Mouse (Mus musculus): ENCODE measurements at regions not wholly inside any gene's neighbourhood (a gene's known extent, or its start where the extent isn't known, plus 50 kb on each side); places are given as distances from the start of the nearest gene placed in this dataset.

DNA sequence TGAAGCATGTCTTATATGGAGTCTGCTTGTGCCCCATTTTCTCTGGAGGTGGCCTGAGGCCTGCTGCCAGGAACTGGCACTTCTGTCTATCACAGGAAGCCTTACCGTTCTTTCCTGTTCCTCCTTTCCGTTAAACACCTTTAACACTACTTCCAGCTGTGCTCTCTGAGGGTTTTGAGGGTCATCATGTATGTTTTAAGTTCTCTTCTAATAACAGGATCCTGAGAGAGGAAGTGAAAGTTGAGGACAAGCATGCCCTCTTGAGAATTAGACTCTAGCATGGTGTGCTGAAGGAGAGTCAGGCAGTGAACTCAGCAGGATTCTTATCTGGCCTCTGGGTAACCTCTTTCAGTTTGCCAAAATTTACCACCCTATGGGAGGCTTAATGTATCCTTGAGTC is 418.0 kb upstream of the 9430069I07Rik start:
- in situ Hi-C loops (cut with MseI, MboI) = no loop called here

DNA sequence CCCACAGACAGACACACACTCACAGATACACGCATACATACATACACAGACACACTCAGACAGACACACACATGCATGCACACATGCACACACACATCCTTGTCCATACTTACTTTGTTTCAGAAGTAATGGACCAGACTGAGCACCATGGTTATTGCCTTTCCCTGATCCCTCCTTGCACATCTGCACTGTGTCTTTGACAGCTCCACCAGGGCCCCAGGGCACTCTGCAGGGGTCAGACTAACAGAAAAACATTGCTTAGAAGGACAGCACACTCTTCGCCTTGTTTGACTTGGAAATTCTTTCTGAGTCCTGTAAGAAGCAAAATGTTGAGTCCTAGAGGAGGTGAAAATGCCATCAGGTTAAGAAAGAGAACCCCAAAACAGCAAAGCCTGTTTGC is 394.1 kb upstream of the 9430069I07Rik start:
- in situ Hi-C loops (cut with MseI, MboI) = no loop called here

DNA sequence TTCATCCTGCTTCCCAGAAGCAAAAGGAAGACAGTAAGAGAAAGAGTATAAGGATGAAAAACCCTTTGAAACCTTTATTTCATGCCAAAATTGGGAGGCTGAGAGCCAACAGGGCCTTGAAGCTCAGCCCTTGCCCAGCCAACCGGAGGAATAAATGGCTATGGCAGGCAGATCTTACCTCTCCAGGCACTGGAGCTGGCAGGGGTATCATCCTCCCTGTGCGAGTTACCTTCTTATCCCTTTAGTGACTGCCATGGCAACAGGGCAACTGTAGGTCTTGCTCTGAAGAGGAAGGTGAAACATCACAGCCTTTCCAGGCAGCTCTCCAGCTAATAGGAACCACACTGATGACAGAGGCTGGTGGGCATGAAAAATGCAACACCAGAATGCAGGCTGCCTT is 393.3 kb upstream of the 9430069I07Rik start:
- in situ Hi-C loops (cut with MseI, MboI) = no loop called here

DNA sequence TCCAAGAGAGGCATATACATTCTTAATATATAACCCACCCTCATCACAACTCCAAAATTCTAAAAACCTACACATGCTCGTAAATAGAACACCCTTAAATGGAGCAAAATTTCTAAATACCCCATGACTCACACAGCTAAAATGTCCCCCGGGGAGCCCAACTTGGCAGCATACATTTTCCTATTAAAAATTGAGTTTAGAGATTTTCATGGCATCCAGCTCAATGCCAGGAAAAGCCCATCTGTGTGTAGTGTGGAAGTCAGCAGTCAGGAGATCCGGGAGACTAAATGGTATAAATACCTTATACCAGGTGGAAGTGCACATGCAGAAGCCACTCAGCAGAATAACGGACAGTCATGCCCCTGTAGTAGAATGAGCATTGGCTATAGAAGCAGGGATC is 389.4 kb upstream of the 9430069I07Rik start:
- in situ Hi-C loops (cut with MseI, MboI) = loop anchor here in 1 of 2 experiments (10.0 to 25.0 kb wide), 2 partner anchors 148 to 210 kb away; no protein-coding TSS in a partner anchor

DNA sequence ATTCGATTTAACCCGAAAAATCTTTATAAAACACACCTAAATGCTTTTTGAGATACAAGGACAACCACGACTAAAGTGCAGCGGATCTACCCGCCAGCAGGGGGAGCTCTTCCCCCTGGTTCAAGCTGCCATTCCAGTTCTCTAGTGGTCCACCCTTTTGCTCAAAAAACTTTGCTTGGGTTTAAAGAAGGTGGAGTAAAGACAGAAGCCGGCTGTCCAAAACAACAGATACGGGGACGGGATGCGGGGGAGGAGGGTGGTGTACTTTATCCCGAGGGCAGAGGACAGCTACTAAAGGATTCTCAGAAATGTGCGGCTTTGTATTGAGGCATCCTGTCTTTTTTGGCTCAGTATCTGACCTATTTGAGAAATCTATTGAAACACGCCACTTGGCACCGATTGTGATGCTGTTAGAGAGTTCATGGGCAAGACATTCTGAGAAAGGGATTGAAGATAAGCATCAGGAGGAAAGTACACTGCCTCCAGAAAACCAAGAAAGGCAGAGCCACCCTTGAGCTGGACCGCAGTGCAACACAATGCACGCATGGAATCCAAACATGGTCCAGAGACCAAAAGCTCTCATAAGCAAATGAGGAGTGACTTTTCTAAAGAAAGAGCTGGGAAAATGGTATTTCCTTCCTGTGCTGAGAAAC is 385.6 kb upstream of the 9430069I07Rik start:
- in situ Hi-C loops (cut with MseI, MboI) = loop anchor here (5.0 to 25.0 kb wide), 3 partner anchors 49 to 206 kb away; no protein-coding TSS in a partner anchor

DNA sequence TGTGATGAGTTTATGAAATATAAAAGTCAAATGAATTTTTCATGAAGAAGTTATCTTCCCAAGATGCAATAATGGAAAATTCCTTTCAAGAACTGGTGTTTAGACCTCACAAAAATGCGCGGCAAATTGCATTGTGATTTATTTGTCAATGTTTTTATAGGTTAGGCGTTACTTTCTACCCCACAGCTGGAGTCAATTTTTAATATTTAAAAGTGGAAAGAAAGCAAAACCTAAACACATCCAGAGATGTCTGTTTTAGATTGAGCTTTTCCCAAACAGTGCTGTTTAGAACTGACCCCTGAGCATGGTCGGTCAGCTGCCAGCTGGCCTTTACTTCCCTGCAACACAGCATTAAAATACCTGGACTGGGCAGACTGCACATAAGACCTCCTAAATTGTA is 383.8 kb upstream of the 9430069I07Rik start:
- in situ Hi-C loops (cut with MseI, MboI) = loop anchor here (5.0 to 25.0 kb wide), 3 partner anchors 51 to 204 kb away; no protein-coding TSS in a partner anchor

All from mouse trophoblast stem cell (cell line).